ENCODE assay signal across 19 mouse cellular contexts in genomic region chr16:92998689-92999088, GRCm38 (mm10).
A peak's percentile ranks its signal among the peaks of the same experiment; 100 is the strongest.
DNase-seq lines count a peak whose midpoint lies in the region; TF ChIP-seq lines count a peak whose summit lies in the region.
"Had no signal": no experiment of that assay in that cellular context is flagged by ENCODE, and none has a peak within 500 bp of the region (broad histone marks: within the 10 kb centered on the region; RNA-seq: fewer than 3 reads in every experiment).

No protein-coding gene starts in this region.

- TF ChIP-seq CTCF in gastrocnemius, adult 2 months (IDR thresholded peaks at IDR 0.05), result no peak

- intact Hi-C loops in gastrocnemius, adult 2 months (cut with DNase I), result no loop called here

- DNase-seq in urinary bladder, postnatal 14 days (ENCODE audit: low spot score), result peak; percentile 35
- DNase-seq in urinary bladder, postnatal 4 days (ENCODE audit: low spot score in 2 of 2), result no peak
- peak; percentile 62 for DNase-seq in Muller cell, postnatal 12 days (ENCODE audit: inconsistent ontology term)
- peak; percentile 28 for DNase-seq in fat pad, adult 2 months (ENCODE audit: extremely low read depth, low read depth, low spot score)
- DNase-seq in lung, postnatal 4 days, result no peak
- DNase-seq in gastrocnemius, adult 2 months, result no peak
- DNase-seq in left cerebral cortex, adult 9 months (ENCODE audit: low spot score in 2 of 2), result no peak
- DNase-seq: adrenal gland, postnatal 10 days; cerebellum, adult 11-12 months; cerebellum, adult 8-10 months; cerebellum, postnatal 10 days; cerebellum, postnatal 36 days; embryo, embryonic 11 days; gastrocnemius, postnatal 14 days had no signal

- H3K27ac ChIP-seq in gastrocnemius, adult 2 months, result no peak overlapping the region
- H3K27ac ChIP-seq: embryonic facial prominence, embryonic 15.5 days; forebrain, embryonic 10.5 days; forebrain, embryonic 13.5 days; hindbrain, embryonic 12.5 days; hindbrain, embryonic 15.5 days had no signal

- no peak overlapping the region for H3K4me3 ChIP-seq in gastrocnemius, adult 2 months
- H3K4me3 ChIP-seq: embryonic facial prominence, embryonic 15.5 days; forebrain, embryonic 10.5 days; forebrain, embryonic 13.5 days; hindbrain, embryonic 12.5 days; hindbrain, embryonic 15.5 days had no signal

Comparison
In these comparisons a context has a peak if more than half of its experiments do, and no peak if none do; other contexts are left out.
1. DNase-seq: peak in urinary bladder, postnatal 14 days (single experiment), Muller cell, postnatal 12 days (single experiment) and fat pad, adult 2 months (single experiment); none in urinary bladder, postnatal 4 days (0 of 2), lung, postnatal 4 days (0 of 2), gastrocnemius, adult 2 months (single experiment) and left cerebral cortex, adult 9 months (0 of 2).